Mouse (Mus musculus) midbrain, embryonic 14.5 days (tissue): ENCODE data around the gene Bhlhe23. TPM values are rescaled to one million over a fixed set of nuclear protein-coding genes. Genes with fewer than 3 reads are reported as not detected.
A peak's percentile ranks its signal among the peaks of the same experiment; 100 is the strongest.

Experiments
- ATAC-seq: fragments of 200-750 bp; cut with Nextera tagmentation; 2 replicates; pipeline ENCODE4 v1.8.0; 2017; ENCODE audit warnings: moderate number of reproducible peaks, moderate library complexity; ENCODE audit not compliant: low FRiP score, low TSS enrichment
- DNase-seq: peaks from one replicate; pipeline ENCODE4 v3.0.0-alpha.2; 2015
- H3K27ac ChIP-seq: fragments of 300-500 bp; sonication (generic); replicated peaks from 2 replicates; pipeline ENCODE4 v1.5.1; 2014; ENCODE audit warnings: mild to moderate bottlenecking, low read depth, low read length, moderate library complexity
- H3K27me3 ChIP-seq: fragments of 300-500 bp; sonication (generic); 2 replicates; pipeline ENCODE4 v1.6.1; 2014; ENCODE audit warnings: low read length, control low read depth, mixed read lengths; ENCODE audit not compliant: control insufficient read depth, insufficient read depth
- H3K36me3 ChIP-seq: fragments of 300-500 bp; sonication (generic); 2 replicates; pipeline ENCODE4 v1.6.1; 2014; ENCODE audit warnings: low read length, control low read depth; ENCODE audit not compliant: control insufficient read depth, insufficient read depth
- H3K4me1 ChIP-seq: fragments of 300-500 bp; sonication (generic); 2 replicates; pipeline ENCODE4 v1.6.1; 2014; ENCODE audit warnings: mild to moderate bottlenecking, antibody characterized with exemption, low read length, control low read depth; ENCODE audit not compliant: control insufficient read depth, insufficient read depth
- H3K4me2 ChIP-seq: fragments of 300-500 bp; sonication (generic); 2 replicates; pipeline ENCODE4 v1.6.1; 2014; ENCODE audit warnings: mild to moderate bottlenecking, low read length, moderate library complexity
- H3K4me3 ChIP-seq: fragments of 300-500 bp; sonication (generic); replicated peaks from 2 replicates; pipeline ENCODE4 v1.5.1; 2014; ENCODE audit warnings: low read depth, low read length
- H3K9ac ChIP-seq: fragments of 300-500 bp; sonication (generic); replicated peaks from 2 replicates; pipeline ENCODE4 v1.6.1; 2014; ENCODE audit warnings: mild to moderate bottlenecking, low read length, moderate library complexity
- H3K9me3 ChIP-seq: fragments of 300-500 bp; sonication (generic); 2 replicates; pipeline ENCODE4 v1.6.1; 2016; ENCODE audit warnings: low read length, control low read depth, mixed read lengths; ENCODE audit not compliant: control insufficient read depth
- WGBS: fragments of 180-500 bp; shearing (Covaris S2); extraction: QIAGEN DNeasy Blood & Tissue Kit; methylation state at CpG from one replicate; pipeline ENCODE4 v1.1.7; 2014; 5-methylcytosine and 5-hydroxymethylcytosine counted together
- polyA plus RNA-seq: library from polyadenylated mRNA; unstranded; fragments of >200 nt; fragmentation: Nextera tagmentation; extraction: Ambion mirVana; gene quantifications from 2 replicates; pipeline ENCODE4 v1.2.1, GENCODE M21; 2014

Gene Bhlhe23
- polyA plus RNA-seq, 1 experiment from 2014 or later: 20.1 TPM

- peak; percentile 72 for DNase-seq
- Histone ChIP-seq H3K36me3 (no peaks in the 10 kb centered on the region), H3K9me3 (no peaks in the 10 kb centered on the region), H3K9ac (no peak overlapping the region), H3K4me3 (no peak overlapping the region), H3K27ac (peak overlapping the region; percentile 69), H3K4me2 (peak overlapping the region; percentile 16; the same call in 1 of the 2 replicates), H3K4me1 (peaks cover 26% of the 10 kb centered on the region), H3K27me3 (no peaks in the 10 kb centered on the region)
- ATAC-seq: peak; percentile 76
- 16% methylated on average over 15 of the region's 15 CpGs for WGBS
These were observed 18.0 kb downstream of the Bhlhe23 start for GRCm38 (mm10) chr2:180758513-180759263.

GRCm38 (mm10) chr2:180756786-180757185, 19.9 kb downstream of the Bhlhe23 start:
- ATAC-seq (no peak), DNase-seq (no peak)
- WGBS: 18% methylated on average over 2 of the region's 2 CpGs
- H3K27ac ChIP-seq: no peak overlapping the region
- no peaks in the 10 kb centered on the region for H3K27me3 ChIP-seq
- no peak overlapping the region for H3K4me3 ChIP-seq
- H3K4me1 ChIP-seq: peaks cover 26% of the 10 kb centered on the region
- H3K9me3 ChIP-seq: no peaks in the 10 kb centered on the region; the same call in 1 of the 2 replicates
- no peaks in the 10 kb centered on the region for H3K36me3 ChIP-seq
- H3K4me2 ChIP-seq: no peak overlapping the region
- H3K9ac ChIP-seq: no peak overlapping the region

GRCm38 (mm10) chr2:180755896-180756295, 20.8 kb downstream of the Bhlhe23 start:
- Histone ChIP-seq H3K4me2 (no peak overlapping the region), H3K27me3 (no peaks in the 10 kb centered on the region), H3K27ac (no peak overlapping the region; the same call in 1 of the 2 replicates), H3K9me3 (no peaks in the 10 kb centered on the region; the same call in 1 of the 2 replicates), H3K4me3 (no peak overlapping the region), H3K36me3 (no peaks in the 10 kb centered on the region), H3K4me1 (peaks cover 26% of the 10 kb centered on the region), H3K9ac (no peak overlapping the region)
- peak; percentile 53 for DNase-seq
- no peak for ATAC-seq
- WGBS: 2% methylated on average over 8 of the region's 8 CpGs

- no peak overlapping the region for H3K4me3 ChIP-seq
- H3K9me3 ChIP-seq: no peaks in the 10 kb centered on the region; the same call in 1 of the 2 replicates
- no peak overlapping the region for H3K4me2 ChIP-seq
- 42% methylated on average over 5 of the region's 5 CpGs for WGBS
- 0 out of 2 replicates have a peak overlapping the region, but pooled peaks have one; percentile 3 for H3K27ac ChIP-seq
- no peak overlapping the region for H3K9ac ChIP-seq
- DNase-seq: peak; percentile 76
- peaks cover 26% of the 10 kb centered on the region for H3K4me1 ChIP-seq
- peak; percentile 58; the same call in 1 of the 2 replicates for ATAC-seq
- no peaks in the 10 kb centered on the region for H3K27me3 ChIP-seq
- no peaks in the 10 kb centered on the region for H3K36me3 ChIP-seq
These were observed 21.6 kb downstream of the Bhlhe23 start for GRCm38 (mm10) chr2:180754976-180755688.

GRCm38 (mm10) chr2:180748904-180749303, 27.8 kb downstream of the Bhlhe23 start:
- Histone ChIP-seq H3K9me3 (no peaks in the 10 kb centered on the region; the same call in 1 of the 2 replicates), H3K9ac (no peak overlapping the region), H3K4me2 (no peak overlapping the region), H3K27ac (no peak overlapping the region), H3K4me3 (no peak overlapping the region), H3K27me3 (no peaks in the 10 kb centered on the region), H3K4me1 (peaks cover 11% of the 10 kb centered on the region; the same call in 1 of the 2 replicates), H3K36me3 (no peaks in the 10 kb centered on the region)
- 61% methylated on average over 5 of the region's 5 CpGs for WGBS
- no peak for ATAC-seq
- DNase-seq: no peak

GRCm38 (mm10) chr2:180746569-180747192, 30.0 kb downstream of the Bhlhe23 start:
- no peak for ATAC-seq
- 24% methylated on average over 5 of the region's 5 CpGs for WGBS

GRCm38 (mm10) chr2:180745248-180745927, 31.3 kb downstream of the Bhlhe23 start:
- WGBS: 34% methylated on average over 17 of the region's 17 CpGs
- Histone ChIP-seq H3K4me1 (peaks cover 11% of the 10 kb centered on the region; the same call in 1 of the 2 replicates), H3K4me3 (no peak overlapping the region), H3K9ac (no peak overlapping the region), H3K9me3 (no peaks in the 10 kb centered on the region), H3K4me2 (no peak overlapping the region), H3K27me3 (no peaks in the 10 kb centered on the region), H3K36me3 (no peaks in the 10 kb centered on the region), H3K27ac (no peak overlapping the region)
- peak; percentile 92 for DNase-seq
- peak; percentile 71 for ATAC-seq

More at GRCm38 (mm10) chr2:180746569-180747192, 30.0 kb downstream of the Bhlhe23 start:
- Histone ChIP-seq H3K4me3 (no peak overlapping the region), H3K4me1 (peaks cover 11% of the 10 kb centered on the region; the same call in 1 of the 2 replicates), H3K4me2 (no peak overlapping the region), H3K27me3 (no peaks in the 10 kb centered on the region), H3K27ac (no peak overlapping the region), H3K9ac (no peak overlapping the region), H3K36me3 (no peaks in the 10 kb centered on the region), H3K9me3 (no peaks in the 10 kb centered on the region)
- peak; percentile 64 for DNase-seq

GRCm38 (mm10) chr2:180743321-180743720, 33.4 kb downstream of the Bhlhe23 start:
- Histone ChIP-seq H3K9me3 (no peaks in the 10 kb centered on the region), H3K27ac (no peak overlapping the region), H3K27me3 (no peaks in the 10 kb centered on the region), H3K4me3 (no peak overlapping the region), H3K4me1 (0 out of 2 replicates have a peak, but pooled peaks cover 6% of the 10 kb centered on the region), H3K4me2 (no peak overlapping the region), H3K9ac (no peak overlapping the region), H3K36me3 (no peaks in the 10 kb centered on the region)
- 91% methylated on average over 2 of the region's 2 CpGs for WGBS
- DNase-seq (no peak), ATAC-seq (no peak)
